ENCODE assay signal across 17 mouse cellular contexts in the genomic region with DNA sequence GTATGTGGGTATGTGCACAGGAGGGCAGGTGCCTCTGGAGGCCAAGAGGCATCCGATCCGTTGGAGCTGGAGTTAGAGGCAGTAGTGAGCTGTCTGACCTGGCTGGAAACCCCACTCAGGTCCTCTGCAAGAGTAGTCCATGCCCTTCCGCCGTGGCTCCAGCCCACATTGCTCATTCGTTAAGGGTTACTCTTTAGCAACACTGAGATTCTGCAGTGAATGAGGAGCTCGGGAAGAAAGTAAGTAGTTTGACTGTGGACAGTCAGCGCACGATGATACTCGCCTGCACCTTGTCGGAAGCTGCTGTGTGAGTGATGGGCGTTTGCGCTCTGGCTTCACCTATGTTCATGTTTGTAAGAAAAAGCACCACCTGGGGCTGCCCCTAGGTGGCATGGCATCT. TPM values are rescaled to one million over a fixed set of nuclear protein-coding genes. Genes with fewer than 3 reads are reported as not detected.
DNase-seq lines count a peak whose midpoint lies in the region; ATAC-seq and TF ChIP-seq lines count a peak whose summit lies in the region.
"Had no signal": no experiment of that assay in that cellular context is flagged by ENCODE, and none has a peak within 500 bp of the region (broad histone marks: within the 10 kb centered on the region; RNA-seq: fewer than 3 reads in every experiment).

No protein-coding gene starts in this region.

- POLR2A ChIA-PET in Patski (lab: Charles Lee) = no interaction called here

- peak overlapping the region; percentile 66; the same call in 1 of the 2 replicates for H3K27ac ChIP-seq in liver, postnatal 0 days (ENCODE audit: low read depth)
- H3K27ac ChIP-seq in liver, embryonic 12.5 days = no peak overlapping the region
- no peak overlapping the region for H3K27ac ChIP-seq in lung, postnatal 0 days (ENCODE audit: low read length)
- H3K27ac ChIP-seq: hindbrain, embryonic 12.5 days; limb, embryonic 13.5 days had no signal

- CTCF ChIA-PET in Patski (lab: Charles Lee) = interaction anchor here (0.6 kb wide), 1 partner anchor 9 kb away, joined by 3 read pairs; no protein-coding TSS in a partner anchor

- no peaks in the 10 kb centered on the region for H3K27me3 ChIP-seq in liver, postnatal 0 days (ENCODE audit: insufficient read depth, low read length)
- no peaks in the 10 kb centered on the region for H3K27me3 ChIP-seq in liver, embryonic 12.5 days (replicated peaks)
- no peaks in the 10 kb centered on the region for H3K27me3 ChIP-seq in Patski
- H3K27me3 ChIP-seq in lung, postnatal 0 days (replicated peaks; ENCODE audit: insufficient read depth, low read length) = no peaks in the 10 kb centered on the region
- H3K27me3 ChIP-seq: hindbrain, embryonic 12.5 days; limb, embryonic 13.5 days had no signal

- TF ChIP-seq EP300 in liver, postnatal 0 days (IDR thresholded peaks at IDR 0.05; ENCODE audit: low read depth) = no peak
- TF ChIP-seq EP300 in lung, postnatal 0 days (IDR thresholded peaks at IDR 0.05) = no peak

- H3K9me3 ChIP-seq in liver, postnatal 0 days (ENCODE audit: low read length) = no peaks in the 10 kb centered on the region
- H3K9me3 ChIP-seq in liver, embryonic 12.5 days (replicated peaks) = no peaks in the 10 kb centered on the region
- H3K9me3 ChIP-seq in lung, postnatal 0 days (ENCODE audit: low read length) = no peaks in the 10 kb centered on the region
- H3K9me3 ChIP-seq: hindbrain, embryonic 12.5 days; limb, embryonic 13.5 days had no signal

- peaks cover 14% of the 10 kb centered on the region; the same call in 1 of the 2 replicates for H3K4me1 ChIP-seq in liver, postnatal 0 days (ENCODE audit: insufficient read depth)
- H3K4me1 ChIP-seq in liver, embryonic 12.5 days = 0 out of 2 replicates have a peak, but pooled peaks cover 3% of the 10 kb centered on the region
- no peaks in the 10 kb centered on the region for H3K4me1 ChIP-seq in lung, postnatal 0 days (ENCODE audit: insufficient read depth, low read depth, low read length)
- H3K4me1 ChIP-seq: hindbrain, embryonic 12.5 days; limb, embryonic 13.5 days had no signal

- TF ChIP-seq CTCF in liver, postnatal 0 days (IDR thresholded peaks at IDR 0.05; ENCODE audit: low read depth) = peak; percentile 19
- peak; percentile 14 for TF ChIP-seq CTCF in Patski (IDR thresholded peaks at IDR 0.05)
- TF ChIP-seq CTCF in lung, postnatal 0 days (IDR thresholded peaks at IDR 0.05) = no peak

- H3K4me3 ChIP-seq in liver, postnatal 0 days (ENCODE audit: low read depth, low read length) = no peak overlapping the region
- no peak overlapping the region for H3K4me3 ChIP-seq in liver, embryonic 12.5 days
- no peak overlapping the region for H3K4me3 ChIP-seq in lung, postnatal 0 days (ENCODE audit: low read depth, low read length)
- H3K4me3 ChIP-seq: hindbrain, embryonic 12.5 days; limb, embryonic 13.5 days had no signal

- H3K36me3 ChIP-seq in liver, postnatal 0 days (replicated peaks; ENCODE audit: insufficient read depth, low read length) = no peaks in the 10 kb centered on the region
- H3K36me3 ChIP-seq in liver, embryonic 12.5 days = no peaks in the 10 kb centered on the region
- no peaks in the 10 kb centered on the region for H3K36me3 ChIP-seq in lung, postnatal 0 days (ENCODE audit: insufficient read depth, low read length)
- H3K36me3 ChIP-seq: hindbrain, embryonic 12.5 days; limb, embryonic 13.5 days had no signal

- DNase-seq in kidney, adult 11 months = peak; percentile 44
- DNase-seq in kidney, adult 18-20 months = no peak
- no peak for DNase-seq in liver, postnatal 0 days
- DNase-seq in Patski (ENCODE audit: low read depth, low spot score) = no peak
- peak; percentile 32 for DNase-seq in kidney, postnatal 10 days
- no peak for DNase-seq in lung, postnatal 0 days (ENCODE audit: low spot score)
- DNase-seq: cerebellum, adult 9-11 months; gastrocnemius, postnatal 25 days; lung, embryonic 14.5 days; right cerebral cortex, adult 18-20 months; thymus, postnatal 25 days had no signal

- in situ Hi-C loops in Patski (cut with MboI; ENCODE audit: low pct_unique_long_range_greater_than_20kb) = no loop called here

- 76% methylated on average over 12 of the region's 12 CpGs for WGBS in liver, postnatal 0 days (ENCODE audit: insufficient replicate concordance)
- 68% methylated on average over 12 of the region's 12 CpGs for WGBS in liver, embryonic 12.5 days (ENCODE audit: insufficient replicate concordance)
- WGBS in lung, postnatal 0 days = 79% methylated on average over 12 of the region's 12 CpGs

- H3K4me2 ChIP-seq in liver, postnatal 0 days (ENCODE audit: low read depth, low read length) = no peak overlapping the region
- H3K4me2 ChIP-seq in liver, embryonic 12.5 days = no peak overlapping the region
- no peak overlapping the region for H3K4me2 ChIP-seq in lung, postnatal 0 days (replicated peaks; ENCODE audit: low read depth, low read length)
- H3K4me2 ChIP-seq: hindbrain, embryonic 12.5 days; limb, embryonic 13.5 days; lung, embryonic 14.5 days had no signal

- H3K9ac ChIP-seq in liver, postnatal 0 days (replicated peaks) = no peak overlapping the region
- no peak overlapping the region for H3K9ac ChIP-seq in liver, embryonic 12.5 days
- H3K9ac ChIP-seq in lung, postnatal 0 days (replicated peaks; ENCODE audit: low read depth) = no peak overlapping the region
- H3K9ac ChIP-seq: hindbrain, embryonic 12.5 days; limb, embryonic 13.5 days; lung, embryonic 14.5 days had no signal

- ATAC-seq in liver, postnatal 0 days = no peak
- no peak for ATAC-seq in liver, embryonic 12.5 days
- ATAC-seq in Patski = no peak
- no peak for ATAC-seq in lung, postnatal 0 days
- ATAC-seq: inflammation-experienced regulatory T-cells, adult 6 months; midbrain, embryonic 16.5 days had no signal

RNA-seq across cellular contexts. Expression of a gene that starts 17.0 kb away (rescaled TPM):
- 7.8 and 8.9 TPM in 2 replicates for polyA plus RNA-seq in liver, postnatal 0 days (2015; fragmentation: Nextera tagmentation; extraction: Ambion mirVana)
- 0.32 and 0.41 TPM in 2 replicates for polyA plus RNA-seq in liver, embryonic 12.5 days (2016; fragmentation: Nextera tagmentation; extraction: Ambion mirVana)
- 0.33 TPM for polyA plus RNA-seq in Patski (2021)
- 0.16 and 0.25 TPM in 2 replicates for polyA plus RNA-seq in lung, postnatal 0 days (2015; fragmentation: Nextera tagmentation; extraction: Ambion mirVana)
- polyA plus RNA-seq: heart, postnatal 0 days had no signal

RNA-seq across cellular contexts. Expression of a gene that starts 44.9 kb away (rescaled TPM):
- 4.5 and 4.6 TPM in 2 replicates for polyA plus RNA-seq in liver, postnatal 0 days (2015; fragmentation: Nextera tagmentation; extraction: Ambion mirVana)
- polyA plus RNA-seq in liver, embryonic 12.5 days (2016; fragmentation: Nextera tagmentation; extraction: Ambion mirVana) = 11.2 and 12.8 TPM in 2 replicates
- 75.8 TPM for polyA plus RNA-seq in Patski (2021)
- polyA plus RNA-seq in lung, postnatal 0 days (2015; fragmentation: Nextera tagmentation; extraction: Ambion mirVana) = 9.4 and 11.0 TPM in 2 replicates

RNA-seq across cellular contexts. Expression of a gene that starts 45.2 kb away (rescaled TPM):
- 1.4 and 2.1 TPM in 2 replicates for polyA plus RNA-seq in liver, postnatal 0 days (2015; fragmentation: Nextera tagmentation; extraction: Ambion mirVana)
- 4.4 and 5.2 TPM in 2 replicates for polyA plus RNA-seq in liver, embryonic 12.5 days (2016; fragmentation: Nextera tagmentation; extraction: Ambion mirVana)
- 6.9 TPM for polyA plus RNA-seq in Patski (2021)
- 3.2 and 5.3 TPM in 2 replicates for polyA plus RNA-seq in lung, postnatal 0 days (2015; fragmentation: Nextera tagmentation; extraction: Ambion mirVana)

Comparison
In these comparisons a context has a peak if more than half of its experiments do, and no peak if none do; other contexts are left out.
1. DNase-seq: peak in kidney, adult 11 months (single experiment) and kidney, postnatal 10 days (single experiment); none in kidney, adult 18-20 months (single experiment), liver, postnatal 0 days (single experiment), Patski (single experiment) and lung, postnatal 0 days (single experiment).